Mouse (Mus musculus) kidney, adult 10 weeks (tissue): ENCODE results near the gene Carns1. TPM values are rescaled to one million over a fixed set of nuclear protein-coding genes. Genes with fewer than 3 reads are reported as not detected.

Experiments used
- polyA plus RNA-seq: library from polyadenylated mRNA; stranded (reverse); fragments of 350-450 nt; fragmentation: Illumina TruSeq; extraction: RNeasy Lipid Tissue Mini Kit (QIAGEN cat#74804); gene quantifications from one replicate; pipeline ENCODE4 v1.2.3, GENCODE M21; 2014; ENCODE audit warnings: low read depth, low replicate concordance

Carns1 gene
- 0.49 TPM for polyA plus RNA-seq

GRCm38 (mm10) chr19:4175368-4175947 is at the start of gene Carns1:
TSS of gene Carns1 (minus strand) at chr19:4175479.

GRCm38 (mm10) chr19:4214071-4214770 is 38.9 kb upstream of the Carns1 start, which contains the start of the genes Clcf1 and AC109138.7:
TSS of gene Clcf1 (plus strand) at chr19:4214238.
TSS of gene AC109138.7 (plus strand) at chr19:4214357.

GRCm38 (mm10) chr19:4201291-4201909 is 26.1 kb upstream of the Carns1 start, which contains the start of gene Rad9a:
TSS of gene Rad9a (minus strand) at chr19:4201662.

GRCm38 (mm10) chr19:4191528-4192250 is 16.4 kb upstream of the Carns1 start, which contains the start of gene Ppp1ca:
TSS of gene Ppp1ca (plus strand) at chr19:4192065.

GRCm38 (mm10) chr19:4190831-4191334 is 15.6 kb upstream of the Carns1 start, which contains the start of gene Tbc1d10c:
TSS of gene Tbc1d10c (minus strand) at chr19:4191284.

GRCm38 (mm10) chr19:4162646-4163542 is 12.4 kb downstream of the Carns1 start, which contains the start of gene Rps6kb2:
TSS of gene Rps6kb2 (minus strand) at chr19:4163354.

GRCm38 (mm10) chr19:4153232-4153654 is 22.0 kb downstream of the Carns1 start, which contains the start of gene Ptprcap:
TSS of gene Ptprcap (plus strand) at chr19:4153604.

GRCm38 (mm10) chr19:4148491-4148806 is 26.8 kb downstream of the Carns1 start, which contains the start of gene Coro1b:
TSS of gene Coro1b (plus strand) at chr19:4148619.

GRCm38 (mm10) chr19:4143759-4144268 is 31.5 kb downstream of the Carns1 start, which contains the start of gene Cabp4:
TSS of gene Cabp4 (minus strand) at chr19:4144033.

GRCm38 (mm10) chr19:4139446-4139845 is 35.8 kb downstream of the Carns1 start, which contains the start of gene Gpr152:
TSS of gene Gpr152 (plus strand) at chr19:4139787.

GRCm38 (mm10) chr19:4125741-4126696 is 49.3 kb downstream of the Carns1 start, which contains the start of gene Aip:
TSS of gene Aip (minus strand) at chr19:4125858.

Other genes with a start within 250 kb of the Carns1 start
- gene Aldh3b1, start 245.7 kb downstream of the Carns1 start, polyA plus RNA-seq, result 0.53 TPM
- gene Unc93b1, start 240.3 kb downstream of the Carns1 start, polyA plus RNA-seq, result not detected
- gene Aldh3b3, start 216.8 kb downstream of the Carns1 start, polyA plus RNA-seq, result 0.36 TPM
- not detected for gene Aldh3b2, start 203.2 kb downstream of the Carns1 start, polyA plus RNA-seq
- 47.4 TPM for gene Acy3, start 188.9 kb downstream of the Carns1 start, polyA plus RNA-seq
- gene Tbx10, start 182.7 kb downstream of the Carns1 start, polyA plus RNA-seq, result not detected
- gene Nudt8, start 174.9 kb downstream of the Carns1 start, polyA plus RNA-seq, result 0.65 TPM
- not detected for gene Gm49405, start 174.9 kb downstream of the Carns1 start, polyA plus RNA-seq
- not detected for gene Doc2g, start 172.2 kb downstream of the Carns1 start, polyA plus RNA-seq
- 9.9 TPM for gene Ndufv1, start 162.7 kb downstream of the Carns1 start, polyA plus RNA-seq
- 14.6 TPM for gene Gstp1, start 137.5 kb downstream of the Carns1 start, polyA plus RNA-seq
- gene Gstp2, start 129.5 kb downstream of the Carns1 start, polyA plus RNA-seq, result 10.1 TPM
- gene Gstp3, start 115.9 kb downstream of the Carns1 start, polyA plus RNA-seq, result not detected
- gene Cabp2, start 93.9 kb downstream of the Carns1 start, polyA plus RNA-seq, result not detected
- gene Cdk2ap2, start 78.3 kb downstream of the Carns1 start, polyA plus RNA-seq, result 0.73 TPM
- 0.20 TPM for gene Pitpnm1, start 75.5 kb downstream of the Carns1 start, polyA plus RNA-seq
- 1.3 TPM for gene Aip, start 49.6 kb downstream of the Carns1 start, polyA plus RNA-seq
- not detected for gene Gpr152, start 35.7 kb downstream of the Carns1 start, polyA plus RNA-seq
- gene Cabp4, start 31.4 kb downstream of the Carns1 start, polyA plus RNA-seq, result not detected
- gene Coro1b, start 26.9 kb downstream of the Carns1 start, polyA plus RNA-seq, result 9.0 TPM
- 2.3 TPM for gene Ptprcap, start 21.9 kb downstream of the Carns1 start, polyA plus RNA-seq
- gene Rps6kb2, start 12.1 kb downstream of the Carns1 start, polyA plus RNA-seq, result 2.2 TPM
- gene Tbc1d10c, start 15.8 kb upstream of the Carns1 start, polyA plus RNA-seq, result not detected
- 97.3 TPM for gene Ppp1ca, start 16.6 kb upstream of the Carns1 start, polyA plus RNA-seq
- 1.5 TPM for gene Rad9a, start 26.2 kb upstream of the Carns1 start, polyA plus RNA-seq
- gene Clcf1, start 38.8 kb upstream of the Carns1 start, polyA plus RNA-seq, result 0.16 TPM
- gene AC109138.7, start 38.9 kb upstream of the Carns1 start, polyA plus RNA-seq, result not detected
- gene Pold4, start 56.4 kb upstream of the Carns1 start, polyA plus RNA-seq, result not detected
- gene Ssh3, start 93.7 kb upstream of the Carns1 start, polyA plus RNA-seq, result 1.7 TPM
- gene Ankrd13d, start 107.7 kb upstream of the Carns1 start, polyA plus RNA-seq, result not detected
- gene Grk2, start 130.7 kb upstream of the Carns1 start, polyA plus RNA-seq, result 11.2 TPM
- 50.5 TPM for gene Kdm2a, start 222.8 kb upstream of the Carns1 start, polyA plus RNA-seq